Mouse (Mus musculus) CD4-positive helper T cell, adult 2 months (primary cell): ENCODE data around the gene Grem2.

ENCODE experiments used
- DNase-seq: peaks from one replicate; pipeline ENCODE4 v3.0.0-alpha.2; 2012; ENCODE audit warnings: low read depth, missing footprints, low spot score

Gene Grem2

DNA sequence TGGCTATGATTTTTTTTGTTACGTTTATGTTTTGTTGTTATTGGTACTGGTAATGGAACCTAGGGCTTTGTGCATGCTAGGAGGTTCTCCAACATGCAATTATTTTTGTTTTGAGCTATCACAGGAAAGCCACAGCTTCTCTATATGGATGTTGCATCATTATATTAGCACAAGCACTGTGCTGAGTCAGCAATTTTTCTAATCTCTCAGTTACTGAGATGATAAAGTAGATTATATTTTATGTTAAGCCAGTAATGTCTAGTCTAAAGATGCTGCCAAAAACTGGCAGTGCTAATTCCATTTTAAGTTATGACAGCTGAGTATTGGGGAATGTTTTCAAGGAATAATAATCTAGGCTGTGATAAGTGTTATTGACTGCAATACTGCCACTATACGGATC, 133.0 kb downstream of the Grem2 start:
- no peak for DNase-seq
